Mouse (Mus musculus) spleen, postnatal 14 days (tissue): ENCODE measurements at regions not wholly inside any gene's neighbourhood (a gene's known extent, or its start where the extent isn't known, plus 50 kb on each side); places are given as distances from the start of the nearest gene placed in this dataset.
A peak's percentile ranks its signal among the peaks of the same experiment; 100 is the strongest.

Experiments
- DNase-seq, 2 experiments: peaks; one replicate each; pipeline ENCODE4 v3.0.0; 2021 to 2022; ENCODE audit warnings: low spot score in 2 of 2

DNA sequence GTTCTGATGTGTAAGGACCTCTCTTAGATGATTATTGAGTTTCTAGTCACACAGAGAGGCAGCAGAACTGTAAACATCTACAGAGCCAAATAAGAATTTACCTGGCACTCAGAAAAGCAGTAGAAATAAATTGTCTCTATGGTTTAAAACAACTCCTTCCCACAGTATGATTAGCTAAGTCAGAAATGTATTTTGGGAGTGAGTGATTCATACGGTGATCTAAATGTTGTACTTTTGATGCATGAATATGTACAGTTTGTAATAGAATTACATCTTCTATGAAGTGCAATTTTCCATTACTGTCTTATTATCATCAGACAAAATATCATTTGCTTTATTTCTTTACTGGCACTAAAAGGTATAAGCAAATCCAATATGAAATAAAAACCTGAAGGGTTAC lies 489.8 kb upstream of the Atp2b1 start:
- DNase-seq: no peak

DNA sequence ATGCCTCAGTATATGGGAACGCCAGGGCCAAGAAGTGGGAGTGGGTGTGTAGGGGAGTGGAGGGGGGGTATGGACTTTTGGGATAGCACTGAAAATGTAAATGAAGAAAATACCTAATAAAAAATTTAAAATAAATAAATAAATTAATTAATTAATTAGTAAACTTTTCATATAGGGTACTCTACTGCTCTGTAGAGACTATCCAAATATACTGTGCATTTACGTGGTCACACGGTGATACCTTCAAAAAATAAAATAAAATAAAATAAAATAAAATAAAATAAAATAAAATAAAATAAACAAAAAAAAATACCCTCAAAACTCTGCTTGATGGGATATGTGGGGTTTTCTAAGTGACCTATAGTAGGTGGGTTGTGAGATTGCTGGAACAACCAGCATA lies 479.2 kb upstream of the Atp2b1 start:
- DNase-seq: no peak

DNA sequence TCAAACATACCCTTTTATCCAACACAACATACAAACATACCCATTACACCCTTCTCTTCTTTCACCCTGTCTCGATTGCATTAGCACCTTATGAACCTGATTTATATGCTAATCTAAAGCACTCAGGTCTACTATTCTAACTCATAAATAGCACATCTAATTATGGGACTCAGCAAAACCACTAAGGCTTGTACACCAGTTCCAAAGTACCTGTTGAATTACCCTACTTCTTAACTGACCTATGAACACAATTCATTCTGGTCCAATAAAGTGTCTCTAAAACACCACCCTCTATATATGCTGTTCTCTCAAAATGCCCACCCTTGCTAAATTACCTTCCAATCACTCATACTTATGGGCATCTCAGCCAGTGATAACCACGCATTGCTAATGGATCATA lies 452.7 kb upstream of the Atp2b1 start:
- DNase-seq: no peak

DNA sequence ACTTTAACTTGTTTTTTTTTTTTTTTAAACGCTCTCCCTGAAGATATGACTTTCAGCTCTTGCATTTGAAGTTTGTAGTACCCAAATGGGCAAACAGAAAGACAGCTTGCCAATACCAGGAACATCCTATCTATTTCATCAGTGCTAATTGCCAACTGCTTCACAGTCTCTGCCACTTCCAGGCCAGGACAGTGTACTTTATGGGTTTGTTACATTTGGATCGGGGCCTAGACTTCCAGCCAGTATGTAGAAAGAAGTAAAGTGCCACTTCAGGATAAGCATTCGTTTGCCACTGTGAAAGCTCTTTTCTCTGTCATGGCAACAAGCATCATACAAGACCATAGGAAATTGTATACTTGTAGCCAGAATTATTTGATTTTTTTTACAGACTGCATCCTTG lies 439.6 kb upstream of the Atp2b1 start:
- DNase-seq: no peak

DNA sequence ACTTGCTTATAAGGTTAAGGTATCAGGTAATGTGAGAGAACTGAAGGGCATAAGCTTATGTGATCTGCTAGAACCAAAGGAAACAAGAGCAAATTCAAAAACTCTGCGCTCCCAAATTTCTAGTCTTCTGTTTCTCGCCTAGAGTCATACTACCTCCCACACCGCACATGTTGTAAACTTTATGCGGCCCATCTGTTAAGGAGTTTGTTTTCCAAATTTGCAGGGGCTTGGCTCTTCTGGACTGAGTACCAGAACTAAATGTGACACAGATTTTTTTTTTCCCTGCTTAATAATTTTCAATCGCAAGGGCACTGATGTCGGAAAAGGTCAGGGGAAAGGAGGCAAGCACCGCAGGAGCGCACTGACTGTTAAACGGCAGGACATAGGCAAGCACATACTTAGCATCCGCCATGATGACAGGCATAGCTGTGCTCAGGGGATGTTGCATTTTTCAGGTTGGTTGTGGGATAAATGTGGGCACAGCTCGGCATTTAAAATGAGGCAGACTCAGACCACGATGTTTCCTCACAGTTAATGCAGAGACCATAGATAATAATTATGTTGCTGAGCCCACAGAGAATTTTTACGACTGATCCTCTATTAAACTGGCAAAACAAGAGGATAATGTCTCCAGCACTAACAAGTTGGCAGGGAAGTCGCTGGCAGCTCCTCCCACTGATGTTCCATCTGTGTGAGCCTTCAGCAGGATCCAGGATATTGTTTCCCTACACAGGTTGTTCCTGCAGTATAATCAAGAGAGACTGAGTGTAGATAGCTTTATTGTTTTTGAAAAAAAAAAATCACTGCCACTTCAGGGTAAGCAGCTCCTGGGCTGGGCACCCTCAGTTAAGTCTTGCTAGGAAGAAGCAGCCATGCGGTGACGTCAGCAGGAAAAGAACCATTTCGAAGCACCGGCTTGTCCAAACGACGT lies 428.2 kb upstream of the Atp2b1 start:
- DNase-seq: no peak

DNA sequence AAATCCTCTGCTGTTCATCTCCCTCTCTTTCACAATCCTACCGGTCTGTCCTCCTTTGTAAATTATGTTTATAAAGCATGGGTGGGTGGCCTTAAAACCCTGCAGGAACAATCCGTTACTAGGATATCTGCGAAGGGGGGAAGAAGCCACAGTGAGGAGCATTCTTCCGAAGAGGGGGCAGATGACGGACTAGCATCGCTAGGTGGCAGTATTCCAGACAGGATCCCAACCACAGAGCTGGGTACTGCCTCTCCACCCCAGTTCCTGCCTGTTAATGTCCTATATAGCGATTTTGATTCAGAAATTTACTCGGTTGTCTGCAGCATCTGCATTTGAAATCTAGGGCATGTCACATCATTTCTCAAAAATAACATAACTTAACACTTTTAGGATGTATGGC lies 419.9 kb upstream of the Atp2b1 start:
- DNase-seq: peak; percentile 17 to 45

DNA sequence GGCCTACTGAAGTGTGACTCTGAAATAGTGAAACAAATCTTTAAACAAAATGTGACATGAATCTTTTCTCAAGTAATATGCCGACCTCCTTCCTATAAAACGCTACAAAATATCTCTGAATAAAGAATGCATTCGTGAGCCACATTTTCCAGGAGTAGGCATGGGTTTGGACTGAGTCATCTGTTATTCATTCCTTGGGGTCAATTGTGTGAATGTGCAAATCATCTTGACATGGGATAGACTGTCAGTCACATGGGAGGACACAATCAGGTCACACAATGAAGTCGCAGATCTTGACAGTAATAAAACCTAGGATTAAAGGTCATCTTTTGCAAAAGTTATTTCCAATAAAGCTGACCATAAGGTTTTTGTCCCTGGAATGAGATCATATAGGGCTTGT lies 418.0 kb upstream of the Atp2b1 start:
- no peak for DNase-seq

DNA sequence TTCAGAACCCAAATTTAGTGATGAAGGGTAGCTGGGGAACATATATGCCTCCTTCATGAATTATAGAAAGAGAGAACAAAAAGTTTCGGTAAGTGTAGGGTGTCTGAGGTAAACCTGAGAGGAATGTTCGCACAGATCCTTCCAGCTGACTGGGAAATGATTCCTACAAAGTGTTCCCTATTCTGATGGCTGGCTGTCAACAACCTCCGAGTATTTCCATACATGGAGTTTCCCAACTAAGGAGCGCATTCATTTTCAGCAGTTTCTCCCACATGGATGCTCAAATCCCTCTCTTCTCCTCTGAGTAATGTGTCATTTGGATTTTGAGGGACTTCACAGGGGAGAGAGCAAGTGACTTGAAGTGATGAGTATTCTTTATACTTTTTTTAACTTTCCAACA lies 413.9 kb upstream of the Atp2b1 start:
- no peak for DNase-seq

DNA sequence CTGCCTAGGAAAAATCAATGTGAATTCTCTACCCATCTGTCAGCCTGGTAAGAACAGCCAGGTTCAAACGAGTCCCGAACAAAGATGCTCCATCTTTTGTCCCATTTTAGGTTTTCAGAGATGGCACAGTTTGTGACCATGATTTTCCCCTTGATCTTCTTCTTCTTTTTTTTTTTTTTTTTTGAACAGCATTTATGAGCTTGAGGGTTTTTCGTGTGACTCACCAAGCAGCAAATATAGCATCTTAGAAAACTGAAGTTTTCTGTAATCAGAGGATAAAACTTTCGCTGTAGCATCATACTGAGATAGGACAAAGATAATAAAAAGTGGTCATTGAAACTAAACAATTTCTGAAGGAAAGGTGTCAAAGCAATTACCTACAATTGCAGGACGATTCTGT lies 412.6 kb upstream of the Atp2b1 start:
- DNase-seq: no peak

DNA sequence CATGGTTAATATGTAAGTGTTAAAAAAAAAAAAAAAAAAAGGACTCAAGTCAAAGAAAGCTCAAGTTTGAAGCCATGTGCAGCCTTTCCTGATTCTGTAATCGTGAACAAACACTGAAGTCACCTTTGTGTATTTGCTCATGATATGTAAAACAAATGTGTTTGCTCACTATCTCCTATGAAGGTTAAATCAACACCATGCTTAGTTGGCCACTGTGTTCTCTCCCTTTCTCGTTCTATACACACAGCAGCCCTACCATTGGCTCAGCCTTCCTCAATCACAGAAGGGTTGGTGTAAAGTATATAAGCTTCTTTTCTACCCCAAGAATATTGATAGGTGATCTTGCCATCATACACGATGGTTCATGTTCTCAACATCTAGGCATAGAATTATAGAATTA lies 409.7 kb upstream of the Atp2b1 start:
- no peak for DNase-seq

DNA sequence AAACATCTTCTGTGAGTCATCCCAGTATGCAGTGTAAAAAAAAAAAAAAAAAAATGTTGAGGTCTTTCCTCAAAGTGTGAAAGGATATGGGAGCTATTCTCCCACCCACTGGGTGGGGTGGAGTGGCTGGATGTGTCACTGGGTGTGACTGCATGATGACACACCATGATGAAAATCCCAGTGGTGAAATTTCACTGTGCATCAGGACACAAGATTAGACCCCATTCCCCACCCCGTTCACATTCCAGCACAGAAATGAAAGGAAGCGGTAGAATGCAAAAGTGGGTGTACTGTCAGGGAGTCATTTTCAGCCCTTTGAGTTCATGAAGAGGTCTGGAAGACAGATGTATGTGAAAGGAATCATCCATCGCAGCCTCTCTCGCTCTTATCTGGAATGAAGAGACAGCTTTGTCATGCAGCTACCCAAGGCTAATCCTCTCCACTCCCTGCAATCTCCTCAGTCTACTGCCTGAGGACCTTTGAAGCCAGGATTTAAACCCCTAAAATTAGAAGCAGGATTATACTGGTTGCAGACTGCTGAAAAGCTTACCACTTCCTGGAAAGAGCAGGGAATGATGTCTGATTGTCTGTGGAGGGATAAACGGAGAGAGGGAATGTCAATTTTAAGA lies 405.6 kb upstream of the Atp2b1 start:
- no peak for DNase-seq

DNA sequence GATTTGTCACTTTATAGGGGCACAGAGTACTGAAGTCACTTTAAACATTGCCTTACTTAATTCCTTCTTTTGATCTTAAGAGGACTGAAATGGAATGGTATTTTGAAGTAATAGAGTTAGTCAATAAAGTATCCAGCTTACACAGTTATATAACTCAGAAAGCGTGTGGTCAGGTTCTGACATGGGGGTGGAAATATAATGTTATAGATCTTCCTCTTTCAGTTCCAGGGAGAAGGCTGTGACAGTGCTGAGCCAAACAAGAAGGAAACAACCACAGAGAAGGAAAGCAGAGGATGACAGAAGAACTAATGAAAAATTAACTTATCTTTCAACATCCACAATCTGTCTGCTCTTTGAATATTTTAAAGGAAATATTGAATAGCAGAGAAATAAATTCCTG lies 399.4 kb upstream of the Atp2b1 start:
- no peak for DNase-seq

DNA sequence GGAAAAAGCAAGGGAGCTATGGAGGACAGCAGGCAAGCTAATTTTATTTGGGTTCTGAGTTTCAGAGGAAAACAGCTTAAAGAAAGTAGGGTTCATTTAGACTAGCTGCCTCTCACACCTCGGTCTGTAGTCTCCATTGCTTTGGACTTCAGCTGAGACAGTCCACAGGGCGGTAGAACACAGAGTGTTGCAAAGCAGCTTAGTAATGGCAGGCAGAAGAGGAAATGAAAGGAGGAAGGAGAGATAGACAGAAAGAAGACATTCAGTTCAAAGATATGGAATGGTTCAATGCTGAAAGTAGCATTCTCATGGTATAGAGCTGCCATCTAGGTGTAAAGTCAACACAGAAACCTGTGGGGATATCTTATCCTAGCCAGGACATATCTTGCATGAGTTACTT lies 396.6 kb upstream of the Atp2b1 start:
- no peak for DNase-seq

DNA sequence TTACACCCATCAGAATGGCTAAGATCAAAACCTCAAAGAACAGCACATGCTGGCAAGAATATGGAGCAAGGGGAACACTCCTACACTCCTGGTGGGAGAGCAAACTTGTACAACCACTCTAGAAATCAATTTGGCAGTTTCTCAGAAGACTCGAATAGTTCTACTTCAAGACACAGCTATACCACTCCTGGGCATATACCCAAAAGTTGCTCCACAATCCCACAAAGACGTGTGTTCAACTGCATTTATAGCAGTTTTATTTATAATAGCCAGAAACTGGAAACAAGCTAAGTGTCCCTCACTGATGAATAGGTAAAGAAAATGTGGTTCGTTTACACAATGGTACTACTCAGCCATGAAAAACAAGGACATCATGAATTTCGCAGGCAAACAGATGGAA lies 384.6 kb upstream of the Atp2b1 start:
- no peak for DNase-seq

DNA sequence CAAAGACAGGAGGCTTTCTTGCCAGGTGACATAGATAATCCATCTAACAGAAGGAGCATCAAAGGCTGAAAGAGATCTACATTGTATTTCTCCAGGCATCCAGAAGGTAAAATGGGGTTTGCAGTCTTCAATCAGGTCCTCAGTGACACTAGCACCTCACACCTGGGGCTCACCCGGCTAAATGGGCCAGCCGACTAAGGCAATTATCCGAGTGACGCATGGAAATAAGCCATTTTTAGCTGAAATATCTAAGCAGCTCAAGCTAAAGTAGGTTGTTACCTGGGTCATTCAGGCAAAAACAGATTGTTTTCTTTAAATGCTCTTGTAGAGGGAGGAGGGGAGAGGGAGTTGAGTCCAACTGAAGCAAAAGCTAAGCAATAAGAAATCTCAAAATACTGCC lies 382.8 kb upstream of the Atp2b1 start:
- DNase-seq: no peak

DNA sequence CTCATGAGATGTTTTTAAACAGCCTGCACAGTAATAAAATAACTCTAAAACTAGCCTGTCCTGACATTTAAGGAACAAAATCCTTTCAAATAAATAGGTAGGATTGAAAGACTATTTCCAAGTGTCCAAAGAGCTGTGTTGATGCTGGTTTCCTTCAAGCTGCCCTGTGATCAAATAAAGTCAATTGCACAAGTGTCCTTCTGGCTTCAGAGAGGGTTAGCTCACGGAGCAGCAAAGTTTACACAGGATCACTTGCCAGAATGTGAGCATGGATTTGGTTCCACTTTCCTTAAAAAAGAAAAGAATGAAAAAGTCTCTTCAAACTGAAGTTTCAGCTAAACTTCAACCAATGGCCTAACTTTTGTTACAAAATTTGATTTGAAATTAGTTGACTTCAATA lies 375.5 kb upstream of the Atp2b1 start:
- DNase-seq: no peak

DNA sequence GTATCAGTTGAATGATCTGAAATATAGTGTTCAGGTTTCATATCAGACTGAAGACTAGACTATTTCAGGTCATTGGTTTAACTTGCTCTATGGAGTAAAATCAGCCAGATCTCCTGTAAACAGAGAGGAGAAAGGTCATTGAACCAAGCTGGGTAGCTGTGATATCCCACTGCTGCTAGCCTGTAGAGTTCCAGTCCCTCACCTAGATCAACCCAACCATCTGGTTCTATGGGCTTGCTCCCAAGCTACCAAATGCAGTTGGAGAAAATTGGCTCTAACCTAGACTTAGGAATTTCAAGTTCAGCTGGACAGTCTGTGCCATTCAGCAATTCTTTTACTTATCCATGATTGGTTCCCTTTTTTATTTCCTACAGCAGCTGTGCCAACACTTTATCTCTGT lies 373.1 kb upstream of the Atp2b1 start:
- no peak for DNase-seq

DNA sequence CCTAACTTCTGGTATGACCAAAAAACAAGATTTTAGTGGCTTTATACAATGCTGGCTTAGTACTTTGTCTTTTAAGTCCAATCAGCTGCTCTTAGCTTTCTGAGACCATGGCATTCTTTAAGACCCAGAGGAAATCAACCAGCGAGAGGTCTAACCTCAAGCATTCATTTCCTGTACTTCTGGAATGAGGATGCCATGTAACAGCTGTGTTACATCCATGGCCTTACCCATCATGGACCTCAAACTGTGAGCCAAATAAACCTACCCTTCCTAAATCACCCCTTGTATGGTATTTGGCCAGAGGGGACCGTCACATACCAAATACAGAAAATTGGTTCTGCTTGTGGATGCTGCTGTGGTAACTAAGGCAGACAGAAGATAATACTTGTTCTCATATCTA lies 372.1 kb upstream of the Atp2b1 start:
- DNase-seq: no peak

DNA sequence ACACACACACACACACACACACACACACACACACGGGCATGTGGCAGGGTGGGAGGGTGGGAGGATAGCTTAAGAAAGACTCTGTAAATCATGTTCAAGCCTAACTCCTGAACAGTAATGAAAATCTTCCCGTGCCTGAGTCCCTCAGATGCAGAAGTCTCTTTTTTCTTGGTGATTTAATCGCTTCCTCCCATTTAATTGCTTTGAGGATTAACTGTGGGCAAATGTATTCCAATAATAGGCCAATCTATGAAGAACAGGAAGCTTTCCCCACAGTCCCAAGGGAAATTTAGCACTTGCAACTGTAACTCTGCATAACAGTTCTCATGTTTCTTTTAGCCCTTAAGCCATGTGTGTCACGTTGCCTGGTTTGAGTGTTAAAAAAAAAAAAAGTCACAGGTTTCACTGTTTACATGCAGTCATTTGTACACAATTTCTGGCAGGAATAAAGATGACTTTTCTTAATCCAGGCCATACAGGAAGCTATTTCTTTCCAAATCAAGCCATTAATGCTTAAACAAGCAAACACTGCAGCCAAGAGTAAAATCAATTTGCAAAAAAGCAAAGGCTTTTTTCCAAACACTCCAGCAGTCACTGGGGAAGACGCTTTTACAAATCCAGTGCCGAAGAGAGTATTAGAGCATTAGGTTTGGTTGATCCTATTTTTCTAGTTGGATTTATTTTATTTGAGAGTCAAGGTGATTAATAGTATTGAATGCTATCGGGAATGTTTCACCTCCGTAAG lies 370.8 kb upstream of the Atp2b1 start:
- no peak for DNase-seq

DNA sequence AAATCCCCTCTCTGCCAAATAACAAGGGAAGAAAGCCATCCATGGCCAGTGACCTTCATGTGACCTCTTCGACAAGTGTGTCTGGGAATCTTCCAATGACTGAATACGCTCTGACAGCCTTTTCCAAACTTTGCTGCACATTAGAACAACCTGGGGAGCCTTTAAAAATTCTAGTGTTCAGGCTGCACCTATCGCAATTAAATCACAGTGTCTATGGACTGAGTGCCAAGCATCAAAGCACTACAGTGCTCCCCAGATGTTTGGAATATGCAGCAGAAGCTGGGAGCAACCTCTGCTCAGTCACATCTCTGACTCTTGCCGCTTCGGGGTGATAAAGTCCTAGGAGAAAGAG lies 370.2 kb upstream of the Atp2b1 start:
- DNase-seq: no peak

DNA sequence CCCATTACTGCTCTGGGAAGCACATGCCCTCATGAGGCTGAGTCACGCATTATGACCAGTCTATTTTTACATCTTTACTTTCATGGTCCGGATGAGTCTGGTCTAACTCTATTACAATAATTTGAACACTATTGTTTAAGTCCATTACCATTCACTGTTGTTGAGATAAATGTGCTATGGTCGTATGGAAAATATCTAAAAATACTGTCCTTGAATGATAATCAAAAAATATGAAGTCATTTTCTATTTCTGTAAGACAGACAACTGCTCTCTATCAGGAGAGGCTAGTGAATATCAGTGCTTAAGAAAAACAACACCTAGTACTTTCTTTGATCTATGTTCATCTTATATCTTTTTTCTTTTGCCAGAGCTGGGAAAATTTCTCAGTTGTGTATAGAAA lies 359.6 kb upstream of the Atp2b1 start:
- no peak for DNase-seq

DNA sequence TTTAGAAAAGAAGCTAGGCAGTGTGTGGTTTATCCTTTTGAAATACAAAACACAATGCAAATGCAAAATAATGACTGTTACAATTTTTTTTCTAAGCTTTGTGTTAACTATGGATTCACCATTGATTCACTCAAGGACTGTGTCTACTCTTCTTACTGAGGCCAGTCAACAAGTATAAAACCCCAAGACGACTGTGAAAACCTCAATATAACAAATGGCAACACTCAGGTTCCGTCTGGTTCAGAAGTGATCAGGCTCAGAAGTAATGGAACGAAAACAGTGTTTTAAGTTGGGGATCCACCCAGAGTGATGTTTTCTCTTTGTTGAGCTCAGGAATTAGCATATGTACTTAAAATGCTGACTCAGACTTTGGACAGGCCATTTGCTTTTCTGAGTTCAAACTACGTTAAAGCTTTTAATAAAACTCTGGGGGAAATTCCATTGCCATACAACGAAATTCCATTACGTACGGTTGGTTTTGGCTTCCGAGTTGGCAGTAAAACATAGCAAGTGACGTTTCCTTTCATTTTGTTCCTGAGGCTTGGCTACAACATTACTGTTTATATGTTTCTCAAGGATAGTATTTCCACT lies 356.6 kb upstream of the Atp2b1 start:
- DNase-seq: no peak

DNA sequence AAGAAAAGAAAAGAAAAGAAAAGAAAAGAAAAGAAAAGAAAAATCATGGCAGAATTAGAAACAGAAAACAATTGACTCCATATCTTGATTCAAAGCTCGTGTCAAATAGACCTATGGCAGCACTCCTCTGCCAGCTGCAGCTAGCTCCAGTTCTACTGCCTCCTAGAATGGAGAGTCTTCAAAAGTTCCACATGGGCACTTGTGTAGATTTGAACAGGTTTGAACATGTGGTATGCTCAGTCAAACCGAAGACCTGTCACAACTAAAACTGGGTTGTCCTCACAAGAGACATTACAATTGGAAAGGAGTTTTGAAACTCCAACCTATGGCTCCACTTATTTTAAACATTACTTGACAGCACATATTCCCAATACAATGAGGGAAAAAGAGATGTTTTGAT lies 355.6 kb upstream of the Atp2b1 start:
- DNase-seq: no peak
